ENCODE assay signal across 17 mouse cellular contexts in genomic region chr3:152728238-152728637, GRCm38 (mm10). TPM values are rescaled to one million over a fixed set of nuclear protein-coding genes. Genes with fewer than 3 reads are reported as not detected.
A peak's percentile ranks its signal among the peaks of the same experiment; 100 is the strongest.
DNase-seq lines count a peak whose midpoint lies in the region; ATAC-seq and TF ChIP-seq lines count a peak whose summit lies in the region.
"Had no signal": no experiment of that assay in that cellular context is flagged by ENCODE, and none has a peak within 500 bp of the region (broad histone marks: within the 10 kb centered on the region; RNA-seq: fewer than 3 reads in every experiment).

No protein-coding gene starts in this region.

- TF ChIP-seq CTCF in hindbrain, postnatal 0 days (IDR thresholded peaks at IDR 0.05; ENCODE audit: low read depth): no peak

- no peak for DNase-seq in forebrain, embryonic 11.5 days (ENCODE audit: low spot score)
- DNase-seq in forebrain, embryonic 10.5 days (ENCODE audit: extremely low spot score, low spot score): no peak
- DNase-seq in hindbrain, postnatal 0 days (ENCODE audit: low spot score): peak; percentile 16
- no peak for DNase-seq in midbrain, embryonic 11.5 days (ENCODE audit: low spot score, missing footprints)
- DNase-seq in adrenal gland, adult 18-20 months (ENCODE audit: low spot score in 2 of 2): no peak
- DNase-seq: adrenal gland, postnatal 14 days; cerebellum, adult 18-20 months; cerebellum, adult 9-11 months; gastrocnemius, postnatal 25 days; heart, postnatal 4 days had no signal

- H3K9ac ChIP-seq in forebrain, embryonic 11.5 days (ENCODE audit: low read length): no peak overlapping the region
- H3K9ac ChIP-seq in hindbrain, postnatal 0 days (replicated peaks; ENCODE audit: low read length): no peak overlapping the region
- H3K9ac ChIP-seq in hindbrain, embryonic 13.5 days: no peak overlapping the region; the same call in 1 of the 2 replicates
- H3K9ac ChIP-seq in midbrain, embryonic 11.5 days (ENCODE audit: low read length): no peak overlapping the region
- no peak overlapping the region for H3K9ac ChIP-seq in midbrain, embryonic 15.5 days
- H3K9ac ChIP-seq: heart, embryonic 13.5 days; hindbrain, embryonic 15.5 days had no signal

- H3K4me2 ChIP-seq in forebrain, embryonic 11.5 days (ENCODE audit: low read depth, low read length, severe bottlenecking): no peak overlapping the region
- H3K4me2 ChIP-seq in hindbrain, postnatal 0 days (ENCODE audit: low read depth, low read length): no peak overlapping the region
- H3K4me2 ChIP-seq in hindbrain, embryonic 13.5 days: no peak overlapping the region
- no peak overlapping the region for H3K4me2 ChIP-seq in midbrain, embryonic 11.5 days
- no peak overlapping the region for H3K4me2 ChIP-seq in midbrain, embryonic 15.5 days
- H3K4me2 ChIP-seq: heart, embryonic 13.5 days; hindbrain, embryonic 15.5 days had no signal

- peak; percentile 58; the same call in 1 of the 2 replicates for ATAC-seq in forebrain, embryonic 11.5 days (replicated peaks; ENCODE audit: low FRiP score)
- 0 out of 2 replicates have a peak, but pooled peaks have one; percentile 51 for ATAC-seq in hindbrain, postnatal 0 days
- ATAC-seq in hindbrain, embryonic 13.5 days (ENCODE audit: low FRiP score): no peak
- peak; percentile 24; the same call in 1 of the 2 replicates for ATAC-seq in midbrain, embryonic 11.5 days (ENCODE audit: low FRiP score)
- no peak for ATAC-seq in midbrain, embryonic 15.5 days (replicated peaks)
- ATAC-seq: forebrain, embryonic 16.5 days; inflammation-experienced regulatory T-cells, adult 6 months had no signal

- H3K9me3 ChIP-seq in forebrain, embryonic 11.5 days (ENCODE audit: control insufficient read depth, low read length): no peaks in the 10 kb centered on the region
- H3K9me3 ChIP-seq in forebrain, embryonic 10.5 days: no peaks in the 10 kb centered on the region
- no peaks in the 10 kb centered on the region for H3K9me3 ChIP-seq in hindbrain, postnatal 0 days (ENCODE audit: low read length)
- no peaks in the 10 kb centered on the region for H3K9me3 ChIP-seq in hindbrain, embryonic 13.5 days
- H3K9me3 ChIP-seq in midbrain, embryonic 11.5 days (ENCODE audit: control insufficient read depth, low read length): no peaks in the 10 kb centered on the region
- H3K9me3 ChIP-seq in midbrain, embryonic 15.5 days: no peaks in the 10 kb centered on the region
- H3K9me3 ChIP-seq: embryonic facial prominence, embryonic 10.5 days; heart, embryonic 13.5 days; hindbrain, embryonic 15.5 days had no signal

- H3K36me3 ChIP-seq in forebrain, embryonic 11.5 days (ENCODE audit: control insufficient read depth, insufficient read depth, low read length): no peaks in the 10 kb centered on the region
- H3K36me3 ChIP-seq in forebrain, embryonic 10.5 days (replicated peaks): peaks cover 10% of the 10 kb centered on the region
- H3K36me3 ChIP-seq in hindbrain, postnatal 0 days (ENCODE audit: insufficient read depth, low read length): 0 out of 2 replicates have a peak, but pooled peaks cover under 1% of the 10 kb centered on the region
- H3K36me3 ChIP-seq in hindbrain, embryonic 13.5 days: peaks cover 5% of the 10 kb centered on the region
- H3K36me3 ChIP-seq in midbrain, embryonic 11.5 days (ENCODE audit: control insufficient read depth, insufficient read depth, low read length): no peaks in the 10 kb centered on the region
- H3K36me3 ChIP-seq in midbrain, embryonic 15.5 days (replicated peaks): peaks cover 3% of the 10 kb centered on the region; the same call in 1 of the 2 replicates

- H3K4me3 ChIP-seq in forebrain, embryonic 11.5 days (ENCODE audit: low read depth, low read length): no peak overlapping the region
- no peak overlapping the region for H3K4me3 ChIP-seq in forebrain, embryonic 10.5 days
- no peak overlapping the region for H3K4me3 ChIP-seq in hindbrain, postnatal 0 days (ENCODE audit: low read length)
- H3K4me3 ChIP-seq in hindbrain, embryonic 13.5 days: no peak overlapping the region
- H3K4me3 ChIP-seq in midbrain, embryonic 11.5 days (ENCODE audit: low read depth, low read length): no peak overlapping the region
- H3K4me3 ChIP-seq in midbrain, embryonic 15.5 days: no peak overlapping the region
- H3K4me3 ChIP-seq: embryonic facial prominence, embryonic 10.5 days; heart, embryonic 13.5 days; hindbrain, embryonic 15.5 days had no signal

- WGBS in forebrain, embryonic 11.5 days: 62% methylated on average over 6 of the region's 6 CpGs
- WGBS in forebrain, embryonic 10.5 days: 62% methylated on average over 6 of the region's 6 CpGs
- WGBS in hindbrain, postnatal 0 days: 37% methylated on average over 6 of the region's 6 CpGs
- WGBS in hindbrain, embryonic 13.5 days: 41% methylated on average over 6 of the region's 6 CpGs
- 64% methylated on average over 6 of the region's 6 CpGs for WGBS in midbrain, embryonic 11.5 days
- 59% methylated on average over 6 of the region's 6 CpGs for WGBS in midbrain, embryonic 15.5 days

- H3K27me3 ChIP-seq in forebrain, embryonic 11.5 days (ENCODE audit: control insufficient read depth, insufficient read depth, low read length): no peaks in the 10 kb centered on the region
- H3K27me3 ChIP-seq in forebrain, embryonic 10.5 days (ENCODE audit: poor library complexity, severe bottlenecking): no peaks in the 10 kb centered on the region
- H3K27me3 ChIP-seq in hindbrain, postnatal 0 days (ENCODE audit: insufficient read depth, low read length): no peaks in the 10 kb centered on the region
- no peaks in the 10 kb centered on the region for H3K27me3 ChIP-seq in hindbrain, embryonic 13.5 days
- H3K27me3 ChIP-seq in midbrain, embryonic 11.5 days (ENCODE audit: control insufficient read depth, insufficient read depth, low read length): no peaks in the 10 kb centered on the region
- H3K27me3 ChIP-seq in midbrain, embryonic 15.5 days (replicated peaks): no peaks in the 10 kb centered on the region
- H3K27me3 ChIP-seq: heart, embryonic 13.5 days; hindbrain, embryonic 15.5 days had no signal

- no peaks in the 10 kb centered on the region for H3K4me1 ChIP-seq in forebrain, embryonic 11.5 days (replicated peaks; ENCODE audit: control insufficient read depth, insufficient read depth, low read length)
- H3K4me1 ChIP-seq in forebrain, embryonic 10.5 days: peaks cover 9% of the 10 kb centered on the region
- H3K4me1 ChIP-seq in hindbrain, postnatal 0 days (ENCODE audit: insufficient read depth, low read length): no peaks in the 10 kb centered on the region
- H3K4me1 ChIP-seq in hindbrain, embryonic 13.5 days (replicated peaks): peaks cover 10% of the 10 kb centered on the region
- H3K4me1 ChIP-seq in midbrain, embryonic 11.5 days (ENCODE audit: control insufficient read depth, insufficient read depth, low read length): no peaks in the 10 kb centered on the region
- no peaks in the 10 kb centered on the region for H3K4me1 ChIP-seq in midbrain, embryonic 15.5 days
- H3K4me1 ChIP-seq: hindbrain, embryonic 15.5 days had no signal

- no peak overlapping the region for H3K27ac ChIP-seq in forebrain, embryonic 11.5 days (ENCODE audit: low read depth, low read length)
- no peak overlapping the region for H3K27ac ChIP-seq in forebrain, embryonic 10.5 days
- H3K27ac ChIP-seq in hindbrain, postnatal 0 days: no peak overlapping the region
- H3K27ac ChIP-seq in hindbrain, embryonic 13.5 days: no peak overlapping the region
- H3K27ac ChIP-seq in midbrain, embryonic 11.5 days (ENCODE audit: low read depth, low read length): no peak overlapping the region
- no peak overlapping the region for H3K27ac ChIP-seq in midbrain, embryonic 15.5 days
- H3K27ac ChIP-seq: embryonic facial prominence, embryonic 10.5 days; heart, embryonic 13.5 days; hindbrain, embryonic 15.5 days had no signal

RNA-seq across cellular contexts. Expression of gene Pigk, which starts 14.3 kb away (rescaled TPM):
- 31.0 and 36.3 TPM in 2 replicates for polyA plus RNA-seq in forebrain, embryonic 11.5 days (2014; fragmentation: Nextera tagmentation; extraction: Ambion mirVana)
- polyA plus RNA-seq in forebrain, embryonic 10.5 days (2016; fragmentation: Nextera tagmentation; extraction: Ambion mirVana): 31.9 and 38.4 TPM in 2 replicates
- 35.8 and 38.2 TPM in 2 replicates for total RNA-seq in hindbrain, postnatal 0 days (2014; rRNA removed)
- 57.8 and 62.1 TPM in 2 replicates for polyA plus RNA-seq in hindbrain, postnatal 0 days (2015; fragmentation: Nextera tagmentation; extraction: Ambion mirVana)
- 47.9 and 51.0 TPM in 2 replicates for polyA plus RNA-seq in hindbrain, embryonic 13.5 days (2015; fragmentation: Nextera tagmentation; extraction: Ambion mirVana)
- polyA plus RNA-seq in midbrain, embryonic 11.5 days (2014; fragmentation: Nextera tagmentation; extraction: Ambion mirVana): 40.5 and 44.3 TPM in 2 replicates
- polyA plus RNA-seq in midbrain, embryonic 15.5 days (2015; fragmentation: Nextera tagmentation; extraction: Ambion mirVana): 49.1 and 53.0 TPM in 2 replicates
- total RNA-seq in adrenal gland, adult 18-20 months (2021): 10 to 100 TPM; 50.6 to 63.5 TPM

Comparison
In these comparisons a context has a peak if more than half of its experiments do, and no peak if none do; other contexts are left out.
1. ATAC-seq: peak in forebrain, embryonic 11.5 days (single experiment), hindbrain, postnatal 0 days (single experiment) and midbrain, embryonic 11.5 days (single experiment); none in hindbrain, embryonic 13.5 days (single experiment) and midbrain, embryonic 15.5 days (single experiment).